17 mouse cellular contexts compared by ENCODE assay signal in the genomic region with DNA sequence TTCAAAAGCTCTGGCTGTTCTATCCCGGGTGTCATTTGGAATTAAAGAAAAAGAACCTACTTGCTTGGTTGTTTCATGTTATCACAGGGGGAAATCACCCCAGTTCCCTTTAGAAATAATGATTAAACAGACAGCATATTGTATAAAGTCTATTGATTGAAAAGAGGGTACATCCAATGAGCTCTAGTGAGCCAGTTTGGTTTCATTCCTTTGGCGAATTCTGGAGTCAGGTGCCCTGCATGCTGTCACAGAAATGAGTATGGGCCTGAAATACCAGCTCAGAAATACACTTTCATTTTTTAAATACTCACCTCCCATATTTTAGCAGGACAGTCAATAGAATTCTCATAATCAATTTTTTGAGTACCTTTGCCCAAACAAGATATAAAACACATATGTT.
DNase-seq lines count a peak whose midpoint lies in the region; ATAC-seq lines count a peak whose summit lies in the region.
"Had no signal": no experiment of that assay in that cellular context is flagged by ENCODE, and none has a peak within 500 bp of the region (broad histone marks: within the 10 kb centered on the region; RNA-seq: fewer than 3 reads in every experiment).

No protein-coding gene starts in this region.

- DNase-seq in embryonic facial prominence, embryonic 10.5 days (ENCODE audit: low spot score): no peak
- DNase-seq in forebrain, embryonic 11.5 days (ENCODE audit: low spot score): no peak
- DNase-seq in lung, adult 18-20 months: no peak
- no peak for DNase-seq in adipocyte (ENCODE audit: low spot score)
- no peak for DNase-seq in left cerebral cortex, postnatal 25 days (ENCODE audit: low spot score in 2 of 2)
- DNase-seq: adrenal gland, adult 8-10 months; cerebellum, adult 8-10 months; gastrocnemius, postnatal 10 days; heart, postnatal 4 days; kidney, adult 18-20 months; right cerebral cortex, postnatal 4 days had no signal

- no peak for ATAC-seq in forebrain, embryonic 11.5 days (replicated peaks; ENCODE audit: low FRiP score)
- no peak for ATAC-seq in hindbrain, embryonic 15.5 days (ENCODE audit: low FRiP score, low read depth)
- ATAC-seq in midbrain, embryonic 15.5 days (replicated peaks): no peak

- no peak overlapping the region for H3K4me3 ChIP-seq in embryonic facial prominence, embryonic 10.5 days
- H3K4me3 ChIP-seq in forebrain, embryonic 11.5 days (ENCODE audit: low read depth, low read length): no peak overlapping the region
- H3K4me3 ChIP-seq in hindbrain, embryonic 15.5 days: no peak overlapping the region
- H3K4me3 ChIP-seq in midbrain, embryonic 15.5 days: no peak overlapping the region
- H3K4me3 ChIP-seq: heart, embryonic 12.5 days; lung, embryonic 15.5 days had no signal

- peak overlapping the region; percentile 57; the same call in 1 of the 2 replicates for H3K27ac ChIP-seq in embryonic facial prominence, embryonic 10.5 days (replicated peaks)
- H3K27ac ChIP-seq in forebrain, embryonic 11.5 days (ENCODE audit: low read depth, low read length): peak overlapping the region; percentile 58
- peak overlapping the region; percentile 39; the same call in 1 of the 2 replicates for H3K27ac ChIP-seq in hindbrain, embryonic 15.5 days (replicated peaks)
- peak overlapping the region; percentile 67 for H3K27ac ChIP-seq in midbrain, embryonic 15.5 days
- H3K27ac ChIP-seq: lung, embryonic 15.5 days had no signal

- no peaks in the 10 kb centered on the region for H3K27me3 ChIP-seq in embryonic facial prominence, embryonic 10.5 days (replicated peaks; ENCODE audit: low read depth, poor library complexity, severe bottlenecking)
- H3K27me3 ChIP-seq in forebrain, embryonic 11.5 days (ENCODE audit: control insufficient read depth, insufficient read depth, low read length): no peaks in the 10 kb centered on the region
- no peaks in the 10 kb centered on the region for H3K27me3 ChIP-seq in hindbrain, embryonic 15.5 days
- no peaks in the 10 kb centered on the region for H3K27me3 ChIP-seq in midbrain, embryonic 15.5 days (replicated peaks)
- H3K27me3 ChIP-seq: heart, embryonic 12.5 days; lung, embryonic 15.5 days had no signal

- no peaks in the 10 kb centered on the region for H3K9me3 ChIP-seq in embryonic facial prominence, embryonic 10.5 days
- H3K9me3 ChIP-seq in forebrain, embryonic 11.5 days (ENCODE audit: control insufficient read depth, low read length): no peaks in the 10 kb centered on the region
- no peaks in the 10 kb centered on the region for H3K9me3 ChIP-seq in hindbrain, embryonic 15.5 days
- H3K9me3 ChIP-seq in midbrain, embryonic 15.5 days: no peaks in the 10 kb centered on the region
- H3K9me3 ChIP-seq: G1E; heart, embryonic 12.5 days; lung, embryonic 15.5 days had no signal

- 41% methylated on average over 2 of the region's 2 CpGs for whole genome bisulfite sequencing in embryonic facial prominence, embryonic 10.5 days
- WGBS in forebrain, embryonic 11.5 days: 26% methylated on average over 2 of the region's 2 CpGs
- WGBS in hindbrain, embryonic 15.5 days: 26% methylated on average over 2 of the region's 2 CpGs
- WGBS in midbrain, embryonic 15.5 days: 22% methylated on average over 2 of the region's 2 CpGs

- H3K9ac ChIP-seq in forebrain, embryonic 11.5 days (ENCODE audit: low read length): no peak overlapping the region
- H3K9ac ChIP-seq in hindbrain, embryonic 15.5 days: no peak overlapping the region
- H3K9ac ChIP-seq in midbrain, embryonic 15.5 days: no peak overlapping the region
- H3K9ac ChIP-seq: heart, embryonic 12.5 days; lung, embryonic 15.5 days had no signal

- no peak overlapping the region; the same call in 1 of the 2 replicates for H3K4me2 ChIP-seq in forebrain, embryonic 11.5 days (ENCODE audit: low read depth, low read length, severe bottlenecking)
- peak overlapping the region; percentile 33 for H3K4me2 ChIP-seq in hindbrain, embryonic 15.5 days
- H3K4me2 ChIP-seq in midbrain, embryonic 15.5 days: peak overlapping the region; percentile 36; the same call in 1 of the 2 replicates
- H3K4me2 ChIP-seq: heart, embryonic 12.5 days; liver, embryonic 11.5 days; lung, embryonic 15.5 days had no signal

- no peaks in the 10 kb centered on the region for H3K36me3 ChIP-seq in embryonic facial prominence, embryonic 10.5 days (replicated peaks)
- no peaks in the 10 kb centered on the region for H3K36me3 ChIP-seq in forebrain, embryonic 11.5 days (ENCODE audit: control insufficient read depth, insufficient read depth, low read length)
- H3K36me3 ChIP-seq in hindbrain, embryonic 15.5 days: no peaks in the 10 kb centered on the region
- no peaks in the 10 kb centered on the region for H3K36me3 ChIP-seq in midbrain, embryonic 15.5 days (replicated peaks)
- H3K36me3 ChIP-seq: G1E; heart, embryonic 12.5 days; lung, embryonic 15.5 days had no signal

- intact Hi-C loops in left cerebral cortex, postnatal 25 days (cut with DNase I): no loop called here

- peaks cover 19% of the 10 kb centered on the region for H3K4me1 ChIP-seq in embryonic facial prominence, embryonic 10.5 days
- peaks cover 7% of the 10 kb centered on the region; the same call in 1 of the 2 replicates for H3K4me1 ChIP-seq in forebrain, embryonic 11.5 days (replicated peaks; ENCODE audit: control insufficient read depth, insufficient read depth, low read length)
- H3K4me1 ChIP-seq in hindbrain, embryonic 15.5 days (replicated peaks): peaks cover 14% of the 10 kb centered on the region
- peaks cover 18% of the 10 kb centered on the region for H3K4me1 ChIP-seq in midbrain, embryonic 15.5 days
- H3K4me1 ChIP-seq: heart, embryonic 12.5 days had no signal
